Mouse (Mus musculus): ENCODE results near the gene Cnih4.

GRCm38 (mm10) chr1:181146187-181146586 lies 1.7 kb downstream of the Cnih4 start:
- TF ChIP-seq CTCF (IDR thresholded peaks at IDR 0.05) (no peak), EP300 (IDR thresholded peaks at IDR 0.05) (no peak)
